Mouse (Mus musculus) spleen, postnatal 36 days (tissue): Measurements from ENCODE around the gene Nxf2.
A peak's percentile ranks its signal among the peaks of the same experiment; 100 is the strongest.

Experiments used
- DNase-seq, 2 experiments: peaks; one replicate each; pipeline ENCODE4 v3.0.0; 2022; ENCODE audit warnings: low spot score in 2 of 2, mixed read lengths in 1 of 2

The Nxf2 gene

GRCm38 (mm10) chrX:134964546-134964945 lies at the start of gene Nxf2:
TSS of gene Nxf2 (minus strand) at chrX:134964754.
- DNase-seq, result no peak

GRCm38 (mm10) chrX:135011381-135011780 lies 46.8 kb upstream of the Nxf2 start:
- DNase-seq, result no peak

- DNase-seq, result no peak
Observed at GRCm38 (mm10) chrX:135009471-135009815, 44.9 kb upstream of the Nxf2 start.

- peak; percentile 86 to 89 for DNase-seq
Observed at GRCm38 (mm10) chrX:135008720-135009470, 44.3 kb upstream of the Nxf2 start, which contains the start of gene Zmat1. TSS of gene Zmat1 (minus strand) at chrX:135009209.

GRCm38 (mm10) chrX:135008021-135008420 lies 43.5 kb upstream of the Nxf2 start:
- DNase-seq, result peak in 1 of 2 experiments; percentile 1

GRCm38 (mm10) chrX:134963305-134964094 lies 1.1 kb downstream of the Nxf2 start:
- peak; percentile 58 to 68 for DNase-seq

- peak in 1 of 2 experiments; percentile 1 for DNase-seq
Observed at GRCm38 (mm10) chrX:134930361-134930760, 34.2 kb downstream of the Nxf2 start.

- no peak for DNase-seq
Observed at GRCm38 (mm10) chrX:134929927-134930326, 34.6 kb downstream of the Nxf2 start.

GRCm38 (mm10) chrX:134925058-134925457 lies 39.5 kb downstream of the Nxf2 start:
- peak in 1 of 2 experiments; percentile 5 for DNase-seq

- DNase-seq, result no peak
Observed at GRCm38 (mm10) chrX:134923675-134924424, 40.7 kb downstream of the Nxf2 start.

- no peak for DNase-seq
Observed at GRCm38 (mm10) chrX:134919220-134919619, 45.3 kb downstream of the Nxf2 start.

GRCm38 (mm10) chrX:134915745-134916144 lies 48.8 kb downstream of the Nxf2 start:
- DNase-seq, result no peak

- peak; percentile 13 to 25 for DNase-seq
Observed at GRCm38 (mm10) chrX:134915315-134915714, 49.2 kb downstream of the Nxf2 start.

- no peak for DNase-seq
Observed at GRCm38 (mm10) chrX:134914851-134915250, 49.7 kb downstream of the Nxf2 start.

GRCm38 (mm10) chrX:134913234-134913936 lies 51.2 kb downstream of the Nxf2 start:
- peak in 1 of 2 experiments; percentile 23 for DNase-seq

GRCm38 (mm10) chrX:134912805-134913204 lies 51.7 kb downstream of the Nxf2 start:
- DNase-seq, result no peak

- no peak for DNase-seq
Observed at GRCm38 (mm10) chrX:134910345-134910744, 54.2 kb downstream of the Nxf2 start.
